Mouse (Mus musculus): Measurements from ENCODE around the gene Abhd17a.

Gene Abhd17a

GRCm38 (mm10) chr10:80589879-80590854, at the start of gene Abhd17a:
Gene Abhd17a (minus strand): TSS chr10:80590341.
- POLR2A ChIA-PET = interaction anchor here (0.5 to 9.8 kb wide), 90 partner anchors 9 to 1577 kb away, joined by 3 to 214 read pairs (median 5); partner anchors contain the start of genes Csnk1g2 (in 3 of the 4), Rexo1 (in 3 of the 4), Adat3 (in 2 of the 4) and Atp8b3 (in 2 of the 4)
- CTCF ChIA-PET = interaction anchor here (0.5 to 2.5 kb wide), 45 partner anchors 11 to 1836 kb away, joined by 3 to 49 read pairs (median 3); partner anchors contain the start of genes Atp8b3 (in 2 of the 4), Csnk1g2 (in 1 of the 4), Klf16 (in 1 of the 4) and Mum1 (in 1 of the 4)

DNA sequence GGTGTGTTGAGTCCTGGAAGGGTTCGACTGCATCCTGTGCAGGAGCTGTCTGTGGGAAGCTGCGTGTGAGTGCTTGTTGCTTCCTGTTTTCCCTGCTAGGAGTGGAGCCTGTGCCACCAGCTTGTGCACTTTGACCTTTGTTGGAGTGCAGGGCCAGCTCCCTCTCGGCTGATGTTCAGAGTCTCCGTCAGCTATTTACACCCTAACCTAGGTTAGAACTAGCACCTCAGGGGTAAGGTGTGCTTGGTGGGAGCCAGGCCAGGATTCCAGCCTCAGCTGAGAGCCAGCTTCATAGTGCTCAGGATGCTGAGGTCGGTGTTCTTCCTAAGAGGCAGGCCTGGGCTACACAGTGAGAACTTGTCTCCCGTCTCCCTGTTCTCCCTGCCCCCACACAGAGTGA, 45.2 kb upstream of the Abhd17a start:
- ChIA-PET POLR2A (interaction anchor here in 2 of 4 experiments (0.8 to 16.1 kb wide), 16 partner anchors 11 to 74 kb away, joined by 3 to 147 read pairs (median 4); partner anchors contain the start of genes Csnk1g2 (in 2 of the 2), Gm49322 (in 1 of the 2), Mknk2 (in 1 of the 2) and Rexo1 (in 1 of the 2)), CTCF (interaction anchor here in 2 of 4 experiments (0.6 to 1.6 kb wide), 3 partner anchors 12 to 57 kb away, joined by 3 to 4 read pairs (median 3); no protein-coding TSS in a partner anchor)

DNA sequence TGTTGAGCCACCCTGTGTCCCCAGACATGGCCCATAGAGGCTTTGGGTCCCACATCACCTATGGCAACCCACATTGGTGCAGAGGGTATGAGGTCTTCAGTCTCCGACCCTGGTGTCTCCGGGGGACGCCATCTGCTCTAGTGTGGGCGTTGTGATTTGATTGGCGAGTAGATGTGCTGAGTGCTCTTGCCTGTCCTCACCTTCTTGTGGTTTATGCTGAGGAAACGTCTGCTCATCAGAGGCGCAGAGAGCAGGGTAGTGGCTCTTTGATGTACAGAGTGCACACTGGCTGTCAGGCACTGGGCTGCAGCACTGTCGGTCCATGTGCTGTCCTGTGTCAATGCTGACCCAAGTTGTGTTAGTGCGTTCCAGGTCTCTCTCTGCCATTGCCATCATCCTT, 38.8 kb upstream of the Abhd17a start:
- ChIA-PET CTCF (no interaction called here), POLR2A (interaction anchor here in 2 of 4 experiments (0.8 to 10.3 kb wide), 5 partner anchors 8 to 48 kb away, joined by 3 to 121 read pairs (median 4); no protein-coding TSS in a partner anchor)

DNA sequence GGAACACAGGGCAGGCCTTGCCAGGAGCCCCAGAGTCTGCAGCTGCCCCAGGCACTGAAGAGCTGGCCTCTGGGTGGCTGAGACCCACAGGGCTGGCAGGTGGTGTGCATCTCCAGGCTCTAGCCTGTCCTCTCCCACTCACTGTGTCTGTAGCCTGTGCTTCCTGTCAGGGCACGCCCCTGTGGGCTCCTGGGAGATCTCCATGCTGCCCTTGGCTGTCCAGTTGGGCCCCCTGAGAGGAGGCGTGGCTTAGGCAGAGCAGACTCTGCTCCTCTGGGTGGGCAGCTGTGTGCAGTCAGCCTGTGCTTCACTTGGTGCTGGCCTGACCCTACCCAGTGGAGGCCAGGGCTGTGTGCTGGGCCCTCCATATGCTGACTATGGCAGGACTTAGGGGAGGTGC, 37.5 kb upstream of the Abhd17a start:
- CTCF ChIA-PET = interaction anchor here in 3 of 4 experiments (0.7 to 1.3 kb wide), 4 partner anchors 10 to 49 kb away, joined by 3 read pairs; no protein-coding TSS in a partner anchor
- POLR2A ChIA-PET = interaction anchor here in 2 of 4 experiments (0.9 to 10.3 kb wide), 9 partner anchors 9 to 58 kb away, joined by 3 to 121 read pairs (median 4); partner anchors contain the start of gene Abhd17a (in 1 of the 2)

DNA sequence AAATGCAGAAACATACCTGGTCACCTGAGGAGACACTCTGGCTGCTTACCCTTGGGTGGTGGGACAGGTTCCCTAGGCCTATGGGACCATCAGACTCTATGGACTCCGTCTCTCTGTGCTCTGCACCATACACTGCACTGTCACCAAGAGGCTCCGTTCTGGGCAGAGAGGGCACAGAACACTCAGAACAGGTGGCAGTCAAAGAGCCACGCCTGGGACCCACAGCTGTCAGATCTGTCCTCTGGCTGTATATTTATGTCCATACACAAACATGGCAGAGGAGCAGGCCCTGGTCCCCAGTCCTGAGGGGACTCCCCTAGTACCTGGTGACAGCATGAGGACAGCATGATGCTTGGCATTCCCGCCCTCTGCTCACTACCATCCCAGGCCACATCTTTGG, 35.6 kb upstream of the Abhd17a start:
- POLR2A ChIA-PET = interaction anchor here in 2 of 4 experiments (0.6 to 10.3 kb wide), 11 partner anchors 11 to 56 kb away, joined by 3 to 232 read pairs (median 4); partner anchors contain the start of genes Mknk2 (in 2 of the 2), Adat3 (in 1 of the 2) and Scamp4 (in 1 of the 2)

GRCm38 (mm10) chr10:80623457-80624191, 33.5 kb upstream of the Abhd17a start:
- POLR2A ChIA-PET = interaction anchor here (0.6 to 10.3 kb wide), 34 partner anchors 8 to 483 kb away, joined by 3 to 232 read pairs (median 10); partner anchors contain the start of genes Abhd17a (in 2 of the 4), Atp8b3 (in 2 of the 4), Klf16 (in 2 of the 4) and Mknk2 (in 2 of the 4)

More for the DNA sequence above, 35.6 kb upstream of the Abhd17a start:
- CTCF ChIA-PET = interaction anchor here in 1 of 4 experiments (1.1 to 1.5 kb wide), 2 partner anchors 13 to 62 kb away, joined by 3 read pairs; no protein-coding TSS in a partner anchor

GRCm38 (mm10) chr10:80622661-80623456, 32.7 kb upstream of the Abhd17a start, which contains the start of gene Csnk1g2:
Gene Csnk1g2 (plus strand): TSS chr10:80622838.
- POLR2A ChIA-PET = interaction anchor here (0.5 to 10.3 kb wide), 160 partner anchors 9 to 999 kb away, joined by 3 to 232 read pairs (median 5); partner anchors contain the start of genes Abhd17a (in 3 of the 4), Gadd45b (in 3 of the 4), Klf16 (in 3 of the 4) and Mknk2 (in 3 of the 4)
- CTCF ChIA-PET = interaction anchor here (0.5 to 4.0 kb wide), 38 partner anchors 9 to 670 kb away, joined by 3 to 38 read pairs (median 4); partner anchors contain the start of genes Atp8b3 (in 2 of the 4), Rexo1 (in 2 of the 4), Abhd17a (in 1 of the 4) and Adat3 (in 1 of the 4)

More at GRCm38 (mm10) chr10:80623457-80624191, 33.5 kb upstream of the Abhd17a start:
- CTCF ChIA-PET = interaction anchor here in 2 of 4 experiments (0.8 to 1.5 kb wide), 4 partner anchors 12 to 45 kb away, joined by 3 to 4 read pairs (median 3); no protein-coding TSS in a partner anchor

GRCm38 (mm10) chr10:80621940-80622660, 32.0 kb upstream of the Abhd17a start:
- POLR2A ChIA-PET = interaction anchor here (0.5 to 10.3 kb wide), 159 partner anchors 8 to 999 kb away, joined by 3 to 232 read pairs (median 5); partner anchors contain the start of genes Abhd17a (in 3 of the 4), Gadd45b (in 3 of the 4), Klf16 (in 3 of the 4) and Mknk2 (in 3 of the 4)
- CTCF ChIA-PET = interaction anchor here (0.5 to 4.0 kb wide), 36 partner anchors 8 to 671 kb away, joined by 3 to 38 read pairs (median 4); partner anchors contain the start of genes Atp8b3 (in 2 of the 4), Rexo1 (in 2 of the 4), Abhd17a (in 1 of the 4) and Adat3 (in 1 of the 4)

GRCm38 (mm10) chr10:80621690-80621939, 31.5 kb upstream of the Abhd17a start:
- ChIA-PET CTCF (interaction anchor here (0.6 to 4.0 kb wide), 19 partner anchors 8 to 517 kb away, joined by 3 to 38 read pairs (median 6); partner anchors contain the start of genes Abhd17a (in 1 of the 4), Adat3 (in 1 of the 4), Atp8b3 (in 1 of the 4) and Rexo1 (in 1 of the 4)), POLR2A (interaction anchor here (0.5 to 10.3 kb wide), 117 partner anchors 8 to 671 kb away, joined by 3 to 232 read pairs (median 6); partner anchors contain the start of genes Abhd17a (in 3 of the 4), Gadd45b (in 3 of the 4), Klf16 (in 3 of the 4) and Mknk2 (in 3 of the 4))

- CTCF ChIA-PET = interaction anchor here (0.9 to 4.0 kb wide), 11 partner anchors 10 to 67 kb away, joined by 3 to 38 read pairs (median 6); partner anchors contain the start of genes Klf16 (in 1 of the 4) and Rexo1 (in 1 of the 4)
- POLR2A ChIA-PET = interaction anchor here (0.5 to 10.3 kb wide), 75 partner anchors 8 to 569 kb away, joined by 3 to 157 read pairs (median 7); partner anchors contain the start of genes Adat3 (in 3 of the 4), Gm49322 (in 3 of the 4), Mknk2 (in 3 of the 4) and Scamp4 (in 3 of the 4)
Observed at GRCm38 (mm10) chr10:80620796-80621689, 30.9 kb upstream of the Abhd17a start.

DNA sequence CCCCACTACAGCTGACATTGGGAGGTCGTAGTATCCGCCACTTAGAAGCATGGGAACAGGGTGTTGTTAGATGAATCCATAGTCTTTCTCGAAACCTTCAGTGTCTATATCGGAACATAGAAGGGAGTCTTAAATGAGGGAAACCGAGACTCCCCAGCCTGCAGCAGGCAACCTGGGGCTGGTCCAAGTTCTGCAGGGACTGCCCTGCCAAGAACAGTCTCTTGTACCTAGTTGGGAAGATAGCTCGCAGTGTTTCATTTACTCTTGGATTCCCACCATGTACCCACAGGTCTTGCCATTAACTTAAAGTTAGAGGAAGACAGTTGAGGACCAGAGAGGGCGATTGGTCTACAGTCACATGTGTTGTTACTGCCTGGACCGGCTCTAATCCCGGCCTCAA, 30.2 kb upstream of the Abhd17a start:
- ChIA-PET POLR2A (interaction anchor here (0.5 to 10.3 kb wide), 97 partner anchors 9 to 711 kb away, joined by 3 to 157 read pairs (median 5); partner anchors contain the start of genes Adat3 (in 4 of the 4), Scamp4 (in 4 of the 4), Gm49322 (in 3 of the 4) and Mknk2 (in 3 of the 4)), CTCF (interaction anchor here (0.6 to 4.0 kb wide), 17 partner anchors 9 to 260 kb away, joined by 3 to 38 read pairs (median 4); partner anchors contain the start of genes Atp8b3 (in 1 of the 4), Klf16 (in 1 of the 4) and Rexo1 (in 1 of the 4))

DNA sequence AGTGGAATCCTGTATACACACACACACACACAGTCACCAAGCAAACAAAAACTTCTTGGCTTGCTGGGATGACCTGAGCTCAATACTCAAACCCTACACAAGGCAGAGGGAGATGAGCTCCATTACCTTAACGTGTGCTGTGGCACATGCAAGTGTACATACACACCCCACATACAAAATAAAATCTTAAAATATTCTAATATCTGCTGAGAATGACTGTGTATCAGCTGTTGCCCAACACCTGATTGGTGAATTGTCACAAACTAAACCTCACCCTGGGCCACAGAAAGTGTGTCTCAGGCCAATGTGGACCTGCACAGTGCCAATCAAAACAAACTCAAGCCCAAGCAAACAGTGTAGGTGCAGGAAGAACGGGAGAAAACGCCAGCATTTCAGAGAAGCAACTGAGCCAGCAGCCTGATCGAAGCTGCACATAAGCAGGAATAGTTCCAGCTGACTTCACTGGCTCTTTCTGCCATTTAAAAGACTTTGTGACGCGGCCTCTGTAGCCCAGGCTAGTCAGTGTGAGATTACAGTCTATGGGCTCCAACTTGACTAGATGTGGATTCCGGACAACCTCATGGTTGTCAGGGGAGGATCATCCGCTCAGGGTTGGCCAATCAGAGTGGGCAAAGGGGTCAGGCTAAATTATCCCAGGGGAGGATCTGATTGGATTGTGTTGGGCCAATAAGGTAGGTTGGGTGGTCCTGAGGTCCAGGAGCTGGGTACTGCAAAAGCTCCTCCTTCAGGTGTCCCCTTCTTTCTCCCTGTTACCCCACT, 29.5 kb upstream of the Abhd17a start:
- POLR2A ChIA-PET = interaction anchor here (0.6 to 10.3 kb wide), 101 partner anchors 9 to 765 kb away, joined by 3 to 157 read pairs (median 4); partner anchors contain the start of genes Adat3 (in 4 of the 4), Scamp4 (in 4 of the 4), Gm49322 (in 3 of the 4) and Mknk2 (in 3 of the 4)
- CTCF ChIA-PET = interaction anchor here (0.6 to 4.0 kb wide), 19 partner anchors 9 to 696 kb away, joined by 3 to 38 read pairs (median 4); partner anchors contain the start of genes Atp8b3 (in 1 of the 4), Klf16 (in 1 of the 4), Midn (in 1 of the 4) and Rexo1 (in 1 of the 4)

DNA sequence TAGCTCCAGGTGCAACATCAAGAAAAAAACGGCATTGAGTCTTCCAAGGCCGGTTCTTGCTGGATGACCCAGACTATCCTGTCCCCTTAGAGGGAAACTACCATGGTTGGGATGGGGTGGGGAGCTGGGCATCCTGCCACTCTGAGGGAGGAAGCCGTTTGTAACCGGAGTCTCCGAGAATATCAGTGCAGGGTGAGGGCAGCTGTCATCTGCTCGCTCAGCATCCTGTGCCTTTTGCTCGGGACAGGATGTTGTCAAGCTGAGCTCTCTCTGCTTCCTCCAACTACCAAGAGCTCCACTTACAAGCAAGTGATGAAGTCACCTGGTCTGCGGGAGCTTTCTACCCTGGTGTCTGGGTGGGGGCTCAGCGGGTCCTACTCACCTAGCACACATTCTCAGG, 28.0 kb upstream of the Abhd17a start:
- POLR2A ChIA-PET = interaction anchor here in 3 of 4 experiments (0.6 to 7.8 kb wide), 27 partner anchors 7 to 451 kb away, joined by 3 to 117 read pairs (median 5); partner anchors contain the start of genes Adat3 (in 2 of the 3), Gm49322 (in 2 of the 3), Rexo1 (in 2 of the 3) and Scamp4 (in 2 of the 3)

More for the DNA sequence above, 28.0 kb upstream of the Abhd17a start:
- CTCF ChIA-PET = interaction anchor here in 3 of 4 experiments (0.7 to 1.4 kb wide), 5 partner anchors 39 to 538 kb away, joined by 3 to 4 read pairs (median 4); no protein-coding TSS in a partner anchor
